Mouse (Mus musculus): ENCODE measurements around the gene S100a3. TPM values are rescaled to one million over a fixed set of nuclear protein-coding genes. Genes with fewer than 3 reads are reported as not detected.
A peak's percentile ranks its signal among the peaks of the same experiment; 100 is the strongest.

S100a3 gene
- polyA plus RNA-seq, 1 experiment from 2014 or later: 1.1 TPM

DNA sequence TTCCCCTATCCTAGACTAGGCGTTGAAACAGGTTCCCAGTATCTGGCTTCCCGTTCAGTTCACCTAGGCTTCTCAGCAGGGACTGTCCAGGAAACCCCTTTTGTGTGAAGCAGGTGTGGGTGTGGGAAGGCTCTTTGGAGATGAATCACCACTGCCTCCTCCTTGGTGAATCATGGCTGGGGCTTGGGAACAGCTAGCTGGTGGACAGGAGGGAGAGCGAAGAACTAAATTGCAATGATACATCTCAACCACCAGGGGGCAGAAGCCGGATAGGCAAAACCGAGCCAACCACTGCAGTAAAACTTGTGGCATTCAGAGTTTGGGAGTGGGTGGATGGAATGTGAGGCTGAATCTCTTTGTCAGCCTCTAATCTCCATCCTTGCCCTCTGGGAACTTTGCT is 25.2 kb downstream of the S100a3 start:
- Histone ChIP-seq H3K27ac (ENCODE audit: low read length) (no peak overlapping the region; the same call in 1 of the 2 replicates), H3K4me3 (ENCODE audit: low read depth, low read length) (no peak overlapping the region), H3K4me1 (ENCODE audit: insufficient read depth, low read depth, low read length) (peaks cover 3% of the 10 kb centered on the region; the same call in 1 of the 2 replicates), H3K9ac (replicated peaks; ENCODE audit: low read depth) (no peak overlapping the region), H3K27me3 (replicated peaks; ENCODE audit: insufficient read depth, low read length) (no peaks in the 10 kb centered on the region), H3K36me3 (ENCODE audit: insufficient read depth, low read length) (no peaks in the 10 kb centered on the region), H3K4me2 (replicated peaks; ENCODE audit: low read depth, low read length) (no peak overlapping the region), H3K9me3 (ENCODE audit: low read length) (no peaks in the 10 kb centered on the region)
- TF ChIP-seq EP300 (IDR thresholded peaks at IDR 0.05) (peak; percentile 73), CTCF (IDR thresholded peaks at IDR 0.05) (peak; percentile 92)
- WGBS: 24% methylated on average over 5 of the region's 5 CpGs
- ATAC-seq (peak; percentile 45), DNase-seq (ENCODE audit: low spot score) (peak; percentile 94)

GRCm38 (mm10) chr3:90586016-90586643 is 25.8 kb downstream of the S100a3 start:
- Histone ChIP-seq H3K4me1 (ENCODE audit: insufficient read depth, low read depth, low read length) (peaks cover 3% of the 10 kb centered on the region; the same call in 1 of the 2 replicates), H3K4me2 (replicated peaks; ENCODE audit: low read depth, low read length) (no peak overlapping the region), H3K9ac (replicated peaks; ENCODE audit: low read depth) (no peak overlapping the region), H3K9me3 (ENCODE audit: low read length) (no peaks in the 10 kb centered on the region), H3K4me3 (ENCODE audit: low read depth, low read length) (no peak overlapping the region), H3K27me3 (replicated peaks; ENCODE audit: insufficient read depth, low read length) (no peaks in the 10 kb centered on the region), H3K36me3 (ENCODE audit: insufficient read depth, low read length) (no peaks in the 10 kb centered on the region), H3K27ac (ENCODE audit: low read length) (peak overlapping the region; percentile 86)
- DNase-seq (ENCODE audit: low spot score) (no peak), ATAC-seq (no peak)
- no peak for TF ChIP-seq EP300 (IDR thresholded peaks at IDR 0.05)
- TF ChIP-seq CTCF (IDR thresholded peaks at IDR 0.05): no peak
- WGBS: 81% methylated on average over 15 of the region's 15 CpGs

DNA sequence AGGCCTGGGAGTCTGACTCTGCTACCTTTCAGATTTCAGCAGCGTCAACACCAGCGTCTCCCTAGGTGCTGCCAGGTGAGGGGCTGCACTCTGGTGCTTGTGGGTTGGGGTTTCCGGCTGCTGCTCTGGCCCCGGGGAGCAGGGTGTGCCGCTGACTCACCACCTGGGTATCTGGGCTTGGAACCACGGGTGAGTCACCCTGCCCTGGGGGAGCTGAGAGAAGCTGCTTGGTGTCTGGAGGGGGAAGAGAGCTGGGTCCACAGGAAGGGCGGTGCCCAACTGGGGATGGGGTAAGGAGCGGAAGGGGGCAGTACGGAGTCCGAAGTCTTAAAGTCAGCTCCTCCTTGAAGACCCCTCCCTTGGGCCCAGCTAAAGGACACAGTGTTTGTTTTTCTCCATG is 26.5 kb downstream of the S100a3 start:
- Histone ChIP-seq H3K4me2 (replicated peaks; ENCODE audit: low read depth, low read length) (no peak overlapping the region), H3K9ac (replicated peaks; ENCODE audit: low read depth) (no peak overlapping the region), H3K4me3 (ENCODE audit: low read depth, low read length) (no peak overlapping the region), H3K36me3 (ENCODE audit: insufficient read depth, low read length) (no peaks in the 10 kb centered on the region), H3K9me3 (ENCODE audit: low read length) (no peaks in the 10 kb centered on the region), H3K4me1 (ENCODE audit: insufficient read depth, low read depth, low read length) (peaks cover 3% of the 10 kb centered on the region; the same call in 1 of the 2 replicates), H3K27me3 (replicated peaks; ENCODE audit: insufficient read depth, low read length) (no peaks in the 10 kb centered on the region), H3K27ac (ENCODE audit: low read length) (peak overlapping the region; percentile 86)
- peak; percentile 93 for DNase-seq (ENCODE audit: low spot score)
- peak; percentile 91 for ATAC-seq
- TF ChIP-seq CTCF (IDR thresholded peaks at IDR 0.05) (peak; percentile 23), EP300 (IDR thresholded peaks at IDR 0.05) (peak; percentile 67; the same call in 1 of the 2 replicates)
- 32% methylated on average over 10 of the region's 10 CpGs for WGBS

DNA sequence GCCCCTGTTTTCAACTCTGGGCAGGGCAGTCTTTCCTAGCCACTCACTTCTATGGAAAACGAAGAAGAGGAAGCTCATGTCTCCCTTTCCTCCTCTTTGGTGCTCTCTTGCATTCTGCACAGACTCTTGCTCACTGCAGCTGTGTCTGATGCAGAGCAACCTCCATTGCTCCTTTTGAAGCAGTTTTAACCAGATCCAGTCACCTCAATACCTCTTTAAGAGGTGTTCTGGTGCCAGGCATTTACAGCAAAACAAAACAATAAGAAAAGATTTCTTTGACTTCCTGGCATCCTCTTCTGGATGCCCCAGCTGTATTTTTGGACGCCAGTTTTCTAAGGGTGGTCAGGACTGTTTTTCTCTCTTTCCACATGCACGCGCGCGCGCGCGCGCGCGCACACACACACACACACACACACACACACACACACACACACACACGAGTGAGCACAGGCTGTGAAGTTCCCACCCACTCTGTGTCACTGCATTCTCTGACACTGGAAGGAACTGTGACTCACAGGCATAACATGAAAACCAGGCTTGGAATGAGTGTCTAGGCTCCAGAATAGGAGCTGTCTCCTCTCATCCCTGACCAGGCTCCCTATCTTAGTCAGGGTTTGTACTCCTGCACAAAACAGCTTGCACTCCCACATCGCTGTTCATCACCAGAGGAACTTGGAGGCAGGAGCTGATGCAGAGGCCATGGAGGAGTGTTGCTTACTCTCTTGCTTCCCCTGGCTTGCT is 27.2 kb downstream of the S100a3 start:
- peak; percentile 74 for DNase-seq (ENCODE audit: low spot score)
- H3K9ac ChIP-seq (replicated peaks; ENCODE audit: low read depth): no peak overlapping the region
- peak overlapping the region; percentile 86 for H3K27ac ChIP-seq (ENCODE audit: low read length)
- ATAC-seq: peak; percentile 53
- TF ChIP-seq EP300 (IDR thresholded peaks at IDR 0.05): peak; percentile 82
- TF ChIP-seq CTCF (IDR thresholded peaks at IDR 0.05): no peak
- no peak overlapping the region for H3K4me2 ChIP-seq (replicated peaks; ENCODE audit: low read depth, low read length)
- H3K4me1 ChIP-seq (ENCODE audit: insufficient read depth, low read depth, low read length): peaks cover 3% of the 10 kb centered on the region; the same call in 1 of the 2 replicates
- no peak overlapping the region for H3K4me3 ChIP-seq (ENCODE audit: low read depth, low read length)
- H3K9me3 ChIP-seq (ENCODE audit: low read length): no peaks in the 10 kb centered on the region
- WGBS: 80% methylated on average over 14 of the region's 14 CpGs
- H3K27me3 ChIP-seq (replicated peaks; ENCODE audit: insufficient read depth, low read length): no peaks in the 10 kb centered on the region
- no peaks in the 10 kb centered on the region for H3K36me3 ChIP-seq (ENCODE audit: insufficient read depth, low read length)

GRCm38 (mm10) chr3:90589390-90589789 is 29.0 kb downstream of the S100a3 start:
- Histone ChIP-seq H3K4me3 (ENCODE audit: low read depth, low read length) (no peak overlapping the region), H3K36me3 (ENCODE audit: insufficient read depth, low read length) (no peaks in the 10 kb centered on the region), H3K4me1 (ENCODE audit: insufficient read depth, low read depth, low read length) (peaks cover 3% of the 10 kb centered on the region; the same call in 1 of the 2 replicates), H3K9me3 (ENCODE audit: low read length) (no peaks in the 10 kb centered on the region), H3K9ac (replicated peaks; ENCODE audit: low read depth) (no peak overlapping the region), H3K4me2 (replicated peaks; ENCODE audit: low read depth, low read length) (no peak overlapping the region), H3K27me3 (replicated peaks; ENCODE audit: insufficient read depth, low read length) (no peaks in the 10 kb centered on the region), H3K27ac (ENCODE audit: low read length) (no peak overlapping the region)
- TF ChIP-seq EP300 (IDR thresholded peaks at IDR 0.05) (no peak), CTCF (IDR thresholded peaks at IDR 0.05) (no peak)
- 52% methylated on average over 6 of the region's 6 CpGs for WGBS
- ATAC-seq (no peak), DNase-seq (ENCODE audit: low spot score) (no peak)

DNA sequence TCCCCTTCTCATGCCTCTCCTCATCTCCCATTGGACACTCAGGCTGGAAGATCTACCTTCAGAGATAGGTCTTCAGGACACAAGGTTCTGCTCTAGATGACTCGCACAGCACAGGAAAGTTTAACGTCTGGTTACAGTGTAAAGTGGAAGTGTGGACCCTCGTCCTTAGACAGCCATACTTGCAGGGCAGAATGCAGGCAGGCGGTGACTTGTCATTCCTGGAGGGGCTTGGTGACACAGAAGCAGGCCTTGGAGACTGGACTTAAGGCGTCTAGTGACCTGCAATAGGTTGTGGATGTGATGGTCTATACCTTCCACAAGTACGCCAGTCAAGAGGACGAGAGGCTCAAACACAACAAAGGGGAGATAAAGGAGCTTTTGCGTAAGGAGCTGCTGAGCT is 29.6 kb downstream of the S100a3 start, which contains the start of gene S100a2:
TSS of gene S100a2 (plus strand) at position 301 of the 400 bp plus-strand sequence.
- H3K27ac ChIP-seq (ENCODE audit: low read length): no peak within 1 kb of the TSS
- no peak for ATAC-seq
- no peak within 1 kb of the TSS for H3K9ac ChIP-seq (replicated peaks; ENCODE audit: low read depth)
- H3K4me2 ChIP-seq (replicated peaks; ENCODE audit: low read depth, low read length): no peak within 1 kb of the TSS
- no peaks in the 10 kb centered on the region for H3K27me3 ChIP-seq (replicated peaks; ENCODE audit: insufficient read depth, low read length)
- peaks cover 3% of the 10 kb centered on the region; the same call in 1 of the 2 replicates for H3K4me1 ChIP-seq (ENCODE audit: insufficient read depth, low read depth, low read length)
- DNase-seq (ENCODE audit: low spot score): no peak
- 79% methylated on average over 8 of the region's 8 CpGs for WGBS
- no peak within 1 kb of the TSS for H3K4me3 ChIP-seq (ENCODE audit: low read depth, low read length)
- TF ChIP-seq CTCF (IDR thresholded peaks at IDR 0.05) (no peak), EP300 (IDR thresholded peaks at IDR 0.05) (no peak)
- H3K9me3 ChIP-seq (ENCODE audit: low read length): no peaks in the 10 kb centered on the region
- H3K36me3 ChIP-seq (ENCODE audit: insufficient read depth, low read length): no peaks in the 10 kb centered on the region

All from lung, postnatal 0 days (tissue).